Mouse (Mus musculus) lung, adult 2 months (tissue): Measurements from ENCODE around the gene Foxd2. TPM values are rescaled to one million over a fixed set of nuclear protein-coding genes. Genes with fewer than 3 reads are reported as not detected.

ENCODE experiments used
- DNase-seq: peaks from one replicate; pipeline ENCODE4 v3.0.0; 2022
- H3K4me1 ChIP-seq: fragments of 200-500 bp; 2 replicates; pipeline ENCODE4 v1.6.1; 2011; ENCODE audit warnings: low read length; ENCODE audit not compliant: control insufficient read depth, insufficient read depth
- H3K4me3 ChIP-seq: fragments of 200-500 bp; replicated peaks from 2 replicates; pipeline ENCODE3; 2011; ENCODE audit warnings: low read depth, mild to moderate bottlenecking, control low read depth, low read length; ENCODE audit errors: extremely low read depth
- CTCF ChIP-seq: fragments of 200-500 bp; IDR thresholded peaks from 2 replicates; pipeline ENCODE4 v1.5.1; 2011; ENCODE audit warnings: mild to moderate bottlenecking, low read length, control low read depth; ENCODE audit not compliant: insufficient read depth
- POLR2A ChIP-seq: fragments of 200-500 bp; IDR thresholded peaks from 2 replicates; pipeline ENCODE4 v1.6.1; 2011; ENCODE audit warnings: low read depth, mild to moderate bottlenecking, control low read depth, low read length, borderline replicate concordance; ENCODE audit errors: extremely low read depth
- WGBS: fragments of 180-500 bp; shearing (Covaris S2); methylation state at CpG from one replicate; pipeline ENCODE4 v1.1.7; 2018; 5-methylcytosine and 5-hydroxymethylcytosine counted together
- polyA plus RNA-seq: library from polyadenylated mRNA; depleted of rRNA; stranded (reverse); fragments of >200 nt; gene quantifications from 2 replicates; pipeline ENCODE4 v1.2.3, GENCODE M21; 2012; rRNA removed

Gene Foxd2
- polyA plus RNA-seq, 1 experiment, result 0.53 TPM

GRCm38 (mm10) chr4:114869765-114870490 is 38.7 kb downstream of the Foxd2 start:
- peak; percentile 23 for DNase-seq
- WGBS, result 25% methylated on average over 11 of the region's 11 CpGs
- TF ChIP-seq POLR2A, result no peak
- no peak for TF ChIP-seq CTCF

GRCm38 (mm10) chr4:114863166-114863565 is 45.5 kb downstream of the Foxd2 start:
- H3K4me3 ChIP-seq, result no peak overlapping the region
- 79% methylated on average over 5 of the region's 5 CpGs for WGBS
- no peak for DNase-seq
- no peaks in the 10 kb centered on the region for H3K4me1 ChIP-seq
- TF ChIP-seq POLR2A (no peak), CTCF (no peak)

More at GRCm38 (mm10) chr4:114869765-114870490, 38.7 kb downstream of the Foxd2 start:
- no peak overlapping the region for H3K4me3 ChIP-seq
- H3K4me1 ChIP-seq, result no peaks in the 10 kb centered on the region

- TF ChIP-seq POLR2A (no peak), CTCF (no peak)
- H3K4me1 ChIP-seq, result no peaks in the 10 kb centered on the region
- no peak for DNase-seq
- no peak overlapping the region for H3K4me3 ChIP-seq
- 55% methylated on average over 5 of the region's 5 CpGs for WGBS
Measured at GRCm38 (mm10) chr4:114858426-114858825, 50.2 kb downstream of the Foxd2 start.

Other genes starting within 250 kb of the Foxd2 start
- gene Gm12830, start 87.2 kb downstream of the Foxd2 start, polyA plus RNA-seq, result not detected in 2 replicates
- not detected in 2 replicates for gene Foxe3, start 17.1 kb upstream of the Foxd2 start, polyA plus RNA-seq
- gene Cmpk1, start 78.4 kb upstream of the Foxd2 start, polyA plus RNA-seq, result 11.1 and 12.2 TPM in 2 replicates
- gene Stil, start 91.3 kb upstream of the Foxd2 start, polyA plus RNA-seq, result 0.26 and 0.28 TPM in 2 replicates
- 11.1 and 20.9 TPM in 2 replicates for gene Tal1, start 147.6 kb upstream of the Foxd2 start, polyA plus RNA-seq
- 126 and 171 TPM in 2 replicates for gene Pdzk1ip1, start 179.8 kb upstream of the Foxd2 start, polyA plus RNA-seq
- not detected in 2 replicates for gene Cyp4x1, start 225.4 kb upstream of the Foxd2 start, polyA plus RNA-seq